Mouse (Mus musculus) testis, adult 2 months (tissue): ENCODE results near the gene Cacna1a.

Experiments
- CTCF ChIP-seq: fragments of 200-500 bp; IDR thresholded peaks from 2 replicates; pipeline ENCODE4 v1.5.1; 2012; ENCODE audit warnings: low read depth, mild to moderate bottlenecking, inconsistent platforms, low read length, moderate library complexity; ENCODE audit not compliant: control insufficient read depth, insufficient read depth, insufficient replicate concordance
- POLR2A ChIP-seq: fragments of 200-500 bp; IDR thresholded peaks from 2 replicates; pipeline ENCODE4 v1.6.1; 2012; ENCODE audit warnings: low read depth, mild to moderate bottlenecking, inconsistent platforms, low read length, moderate library complexity; ENCODE audit not compliant: control insufficient read depth

DNA sequence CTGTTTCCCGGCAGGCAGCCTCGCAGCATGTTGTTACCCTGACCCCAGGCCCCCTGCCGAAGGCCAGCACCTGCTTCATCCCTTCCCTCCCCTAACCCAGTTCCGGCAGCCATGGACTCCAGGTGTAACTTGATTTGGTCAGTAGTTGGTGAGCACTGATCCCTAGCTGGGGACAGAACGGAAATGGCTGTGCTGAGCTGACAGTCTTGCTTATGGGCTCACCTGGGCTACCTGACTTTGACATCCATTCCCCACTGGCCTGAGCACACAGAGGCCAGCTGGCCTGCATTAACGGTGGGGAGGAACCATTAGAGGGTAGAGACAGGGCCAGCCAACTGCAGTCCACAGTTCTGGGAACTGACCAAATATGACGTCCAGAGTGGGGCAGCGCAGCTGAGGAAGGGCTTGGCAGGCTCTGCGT lies 58.3 kb downstream of the Cacna1a start:
- TF ChIP-seq CTCF (no peak), POLR2A (no peak)
